Mouse (Mus musculus): Measurements from ENCODE around the gene Rbm3. TPM values are rescaled to one million over a fixed set of nuclear protein-coding genes. Genes with fewer than 3 reads are reported as not detected.
A peak's percentile ranks its signal among the peaks of the same experiment; 100 is the strongest.

The Rbm3 gene
- polyA plus RNA-seq (2015; fragmentation: Nextera tagmentation; extraction: Ambion mirVana) = 289 and 303 TPM in 2 replicates

- Histone ChIP-seq H3K9ac (peak within 1 kb of the TSS; percentile 78), H3K4me3 (peak within 1 kb of the TSS; percentile 66), H3K27me3 (no peaks in the 10 kb centered on the region), H3K4me1 (replicated peaks) (peaks cover 12% of the 10 kb centered on the region), H3K36me3 (peaks cover 20% of the 10 kb centered on the region), H3K9me3 (no peaks in the 10 kb centered on the region), H3K27ac (replicated peaks) (peak within 1 kb of the TSS; percentile 97), H3K4me2 (peak within 1 kb of the TSS; percentile 65)
- WGBS = 13% methylated on average over 64 of the region's 65 CpGs
- ATAC-seq (ENCODE audit: low FRiP score, low read depth) = peak; percentile 94
Observed at GRCm38 (mm10) chrX:8145153-8145991, at the start of gene Rbm3. Gene Rbm3, minus strand, starts transcription at chrX:8145880.

- peak within 1 kb of the TSS; percentile 68 for H3K4me2 ChIP-seq
- peak within 1 kb of the TSS; percentile 55 for H3K9ac ChIP-seq
- H3K27ac ChIP-seq (replicated peaks) = peak within 1 kb of the TSS; percentile 83
- peak within 1 kb of the TSS; percentile 55 for H3K4me3 ChIP-seq
- peaks cover 5% of the 10 kb centered on the region; the same call in 1 of the 2 replicates for H3K4me1 ChIP-seq (replicated peaks)
- ATAC-seq (ENCODE audit: low FRiP score, low read depth) = peak; percentile 59
- H3K9me3 ChIP-seq = no peaks in the 10 kb centered on the region
- 24% methylated on average over 10 of the region's 10 CpGs for WGBS
- H3K27me3 ChIP-seq = no peaks in the 10 kb centered on the region
- H3K36me3 ChIP-seq = no peaks in the 10 kb centered on the region
Observed at GRCm38 (mm10) chrX:8193419-8193723, 47.7 kb upstream of the Rbm3 start, which contains the start of gene Ebp. Gene Ebp, minus strand, starts transcription at chrX:8193512.

- Histone ChIP-seq H3K9ac (peak overlapping the region; percentile 55), H3K27me3 (no peaks in the 10 kb centered on the region), H3K36me3 (no peaks in the 10 kb centered on the region), H3K4me2 (peak overlapping the region; percentile 68), H3K9me3 (no peaks in the 10 kb centered on the region), H3K27ac (replicated peaks) (peak overlapping the region; percentile 83), H3K4me3 (peak overlapping the region; percentile 55), H3K4me1 (replicated peaks) (peaks cover 5% of the 10 kb centered on the region; the same call in 1 of the 2 replicates)
- 18% methylated on average over 36 of the region's 38 CpGs for WGBS
- peak; percentile 96 for ATAC-seq (ENCODE audit: low FRiP score, low read depth)
Observed at GRCm38 (mm10) chrX:8192640-8193418, 47.1 kb upstream of the Rbm3 start.

GRCm38 (mm10) chrX:8192126-8192639, 46.5 kb upstream of the Rbm3 start:
- peak overlapping the region; percentile 68 for H3K4me2 ChIP-seq
- ATAC-seq (ENCODE audit: low FRiP score, low read depth) = no peak
- H3K9ac ChIP-seq = peak overlapping the region; percentile 55
- peak overlapping the region; percentile 55 for H3K4me3 ChIP-seq
- H3K4me1 ChIP-seq (replicated peaks) = peaks cover 5% of the 10 kb centered on the region; the same call in 1 of the 2 replicates
- no peaks in the 10 kb centered on the region for H3K27me3 ChIP-seq
- peak overlapping the region; percentile 83 for H3K27ac ChIP-seq (replicated peaks)
- 0 out of 2 replicates have a peak, but pooled peaks cover 2% of the 10 kb centered on the region for H3K36me3 ChIP-seq
- no peaks in the 10 kb centered on the region for H3K9me3 ChIP-seq
- 23% methylated on average over 13 of the region's 13 CpGs for WGBS

GRCm38 (mm10) chrX:8182871-8183540, 37.3 kb upstream of the Rbm3 start:
- 21% methylated on average over 7 of the region's 7 CpGs for WGBS
- H3K9ac ChIP-seq = no peak overlapping the region
- H3K27me3 ChIP-seq = no peaks in the 10 kb centered on the region
- H3K4me3 ChIP-seq = no peak overlapping the region
- H3K4me2 ChIP-seq = no peak overlapping the region
- H3K36me3 ChIP-seq = peaks cover 12% of the 10 kb centered on the region; the same call in 1 of the 2 replicates
- ATAC-seq (ENCODE audit: low FRiP score, low read depth) = 0 out of 2 replicates have a peak, but pooled peaks have one; percentile 27
- no peak overlapping the region for H3K27ac ChIP-seq (replicated peaks)
- no peaks in the 10 kb centered on the region for H3K9me3 ChIP-seq
- no peaks in the 10 kb centered on the region for H3K4me1 ChIP-seq (replicated peaks)

- peaks cover 3% of the 10 kb centered on the region; the same call in 1 of the 2 replicates for H3K36me3 ChIP-seq
- H3K9me3 ChIP-seq = no peaks in the 10 kb centered on the region
- no peak overlapping the region for H3K9ac ChIP-seq
- no peaks in the 10 kb centered on the region for H3K27me3 ChIP-seq
- H3K4me3 ChIP-seq = no peak overlapping the region
- 92% methylated on average over 5 of the region's 5 CpGs for WGBS
- no peak overlapping the region for H3K27ac ChIP-seq (replicated peaks)
- ATAC-seq (ENCODE audit: low FRiP score, low read depth) = no peak
- H3K4me1 ChIP-seq (replicated peaks) = peaks cover 3% of the 10 kb centered on the region
- H3K4me2 ChIP-seq = no peak overlapping the region
Observed at GRCm38 (mm10) chrX:8179646-8180045, 34.0 kb upstream of the Rbm3 start.

GRCm38 (mm10) chrX:8178871-8179270, 33.2 kb upstream of the Rbm3 start:
- no peak overlapping the region for H3K27ac ChIP-seq (replicated peaks)
- no peaks in the 10 kb centered on the region for H3K9me3 ChIP-seq
- no peak overlapping the region for H3K9ac ChIP-seq
- H3K4me3 ChIP-seq = no peak overlapping the region
- no peaks in the 10 kb centered on the region for H3K36me3 ChIP-seq
- ATAC-seq (ENCODE audit: low FRiP score, low read depth) = no peak
- WGBS = 98% methylated on average over 2 of the region's 2 CpGs
- H3K4me2 ChIP-seq = no peak overlapping the region
- no peaks in the 10 kb centered on the region for H3K27me3 ChIP-seq
- peaks cover 5% of the 10 kb centered on the region for H3K4me1 ChIP-seq (replicated peaks)

- peak within 1 kb of the TSS; percentile 60 for H3K4me3 ChIP-seq
- no peaks in the 10 kb centered on the region for H3K27me3 ChIP-seq
- peaks cover 5% of the 10 kb centered on the region for H3K4me1 ChIP-seq (replicated peaks)
- peak; percentile 96 for ATAC-seq (ENCODE audit: low FRiP score, low read depth)
- H3K4me2 ChIP-seq = peak within 1 kb of the TSS; percentile 59
- H3K36me3 ChIP-seq = 0 out of 2 replicates have a peak, but pooled peaks cover 3% of the 10 kb centered on the region
- H3K27ac ChIP-seq (replicated peaks) = peak within 1 kb of the TSS; percentile 73
- H3K9ac ChIP-seq = peak within 1 kb of the TSS; percentile 65
- H3K9me3 ChIP-seq = no peaks in the 10 kb centered on the region
- WGBS = 19% methylated on average over 56 of the region's 56 CpGs
Observed at GRCm38 (mm10) chrX:8175504-8176385, 30.1 kb upstream of the Rbm3 start, which contains the start of gene Tbc1d25. Gene Tbc1d25, minus strand, starts transcription at chrX:8176181.

- Histone ChIP-seq H3K27ac (replicated peaks) (no peak overlapping the region), H3K27me3 (no peaks in the 10 kb centered on the region), H3K4me3 (peak overlapping the region; percentile 60), H3K4me1 (replicated peaks) (peaks cover 5% of the 10 kb centered on the region), H3K36me3 (peaks cover 9% of the 10 kb centered on the region; the same call in 1 of the 2 replicates), H3K4me2 (peak overlapping the region; percentile 59), H3K9ac (peak overlapping the region; percentile 65), H3K9me3 (no peaks in the 10 kb centered on the region)
- no peak for ATAC-seq (ENCODE audit: low FRiP score, low read depth)
- WGBS = 18% methylated on average over 4 of the region's 4 CpGs
Observed at GRCm38 (mm10) chrX:8175169-8175503, 29.5 kb upstream of the Rbm3 start.

GRCm38 (mm10) chrX:8167716-8168647, 22.3 kb upstream of the Rbm3 start:
- Histone ChIP-seq H3K9me3 (no peaks in the 10 kb centered on the region), H3K27ac (replicated peaks) (no peak overlapping the region), H3K9ac (no peak overlapping the region), H3K4me3 (no peak overlapping the region), H3K36me3 (peaks cover 9% of the 10 kb centered on the region; the same call in 1 of the 2 replicates), H3K27me3 (no peaks in the 10 kb centered on the region), H3K4me1 (replicated peaks) (no peaks in the 10 kb centered on the region), H3K4me2 (no peak overlapping the region)
- ATAC-seq (ENCODE audit: low FRiP score, low read depth) = no peak
- 91% methylated on average over 10 of the region's 10 CpGs for WGBS

Measured in hindbrain, embryonic 15.5 days (tissue).